Mouse (Mus musculus): ENCODE measurements around the gene Ccdc15.
"Not testable (repeated sequence)": the region's sequence is repeated elsewhere in the genome, so short reads cannot be mapped to it uniquely, and the experiment has no call there.

Gene Ccdc15

GRCm38 (mm10) chr9:37351266-37351665, 3.0 kb upstream of the Ccdc15 start:
- DNase-seq (ENCODE audit: low spot score in 2 of 2), result no peak

- no peak for DNase-seq (ENCODE audit: low spot score in 2 of 2)
These were observed 818 bp upstream of the Ccdc15 start for GRCm38 (mm10) chr9:37349050-37349449.

- DNase-seq (ENCODE audit: low spot score in 2 of 2), result no peak
These were observed 846 bp downstream of the Ccdc15 start for GRCm38 (mm10) chr9:37347184-37347987.

- DNase-seq (ENCODE audit: low spot score in 2 of 2), result no peak
These were observed 2.8 kb downstream of the Ccdc15 start for GRCm38 (mm10) chr9:37345406-37345805.

- no peak for DNase-seq (ENCODE audit: low spot score in 2 of 2)
These were observed 18.8 kb downstream of the Ccdc15 start for GRCm38 (mm10) chr9:37329456-37329855.

- DNase-seq (ENCODE audit: low spot score in 2 of 2), result no peak
These were observed 46.5 kb downstream of the Ccdc15 start for GRCm38 (mm10) chr9:37301720-37302119.

- DNase-seq (ENCODE audit: low spot score in 2 of 2), result not testable (repeated sequence)
These were observed 47.7 kb downstream of the Ccdc15 start for GRCm38 (mm10) chr9:37300501-37300900.

GRCm38 (mm10) chr9:37295586-37295985, 52.6 kb downstream of the Ccdc15 start:
- no peak for DNase-seq (ENCODE audit: low spot score in 2 of 2)

GRCm38 (mm10) chr9:37266622-37267021, 81.6 kb downstream of the Ccdc15 start:
- DNase-seq (ENCODE audit: low spot score in 2 of 2), result no peak

GRCm38 (mm10) chr9:37255889-37256225, 92.4 kb downstream of the Ccdc15 start:
- DNase-seq (ENCODE audit: low spot score in 2 of 2), result peak; percentile 76 to 83

- peak; percentile 88 to 92 for DNase-seq (ENCODE audit: low spot score in 2 of 2)
These were observed 92.9 kb downstream of the Ccdc15 start, which contains the start of gene Slc37a2 for GRCm38 (mm10) chr9:37255149-37255888. Slc37a2 (minus strand) TSS chr9:37255738.

- DNase-seq (ENCODE audit: low spot score in 2 of 2), result no peak
These were observed 93.6 kb downstream of the Ccdc15 start for GRCm38 (mm10) chr9:37254531-37255110.

- DNase-seq (ENCODE audit: low spot score in 2 of 2), result no peak
These were observed 97.6 kb downstream of the Ccdc15 start for GRCm38 (mm10) chr9:37250631-37251030.

- no peak for DNase-seq (ENCODE audit: low spot score in 2 of 2)
These were observed 98.3 kb downstream of the Ccdc15 start for GRCm38 (mm10) chr9:37249976-37250375.

GRCm38 (mm10) chr9:37248381-37248906, 99.8 kb downstream of the Ccdc15 start:
- no peak for DNase-seq (ENCODE audit: low spot score in 2 of 2)

- DNase-seq (ENCODE audit: low spot score in 2 of 2), result peak; percentile 70 to 73
These were observed 100.8 kb downstream of the Ccdc15 start for GRCm38 (mm10) chr9:37247429-37247828.

- DNase-seq (ENCODE audit: low spot score in 2 of 2), result peak in 1 of 2 experiments; percentile 12
These were observed 102.4 kb downstream of the Ccdc15 start for GRCm38 (mm10) chr9:37245810-37246209.

- DNase-seq (ENCODE audit: low spot score in 2 of 2), result no peak
These were observed 102.8 kb downstream of the Ccdc15 start for GRCm38 (mm10) chr9:37245404-37245803.

- DNase-seq (ENCODE audit: low spot score in 2 of 2), result peak in 1 of 2 experiments; percentile 21
These were observed 103.6 kb downstream of the Ccdc15 start for GRCm38 (mm10) chr9:37244600-37244999.

GRCm38 (mm10) chr9:37242764-37243163, 105.5 kb downstream of the Ccdc15 start:
- no peak for DNase-seq (ENCODE audit: low spot score in 2 of 2)

- DNase-seq (ENCODE audit: low spot score in 2 of 2), result no peak
These were observed 112.1 kb downstream of the Ccdc15 start for GRCm38 (mm10) chr9:37235951-37236737.
